Mouse (Mus musculus) hindlimb bud, embryonic 11.5 days (tissue): ENCODE measurements around the gene Ralgapa2.
A peak's percentile ranks its signal among the peaks of the same experiment; 100 is the strongest.

ENCODE experiments used
- DNase-seq: peaks from one replicate; pipeline ENCODE4 v3.0.0-alpha.2; 2012; ENCODE audit warnings: low read depth, low spot score; ENCODE audit errors: extremely low spot score

The Ralgapa2 gene

DNA sequence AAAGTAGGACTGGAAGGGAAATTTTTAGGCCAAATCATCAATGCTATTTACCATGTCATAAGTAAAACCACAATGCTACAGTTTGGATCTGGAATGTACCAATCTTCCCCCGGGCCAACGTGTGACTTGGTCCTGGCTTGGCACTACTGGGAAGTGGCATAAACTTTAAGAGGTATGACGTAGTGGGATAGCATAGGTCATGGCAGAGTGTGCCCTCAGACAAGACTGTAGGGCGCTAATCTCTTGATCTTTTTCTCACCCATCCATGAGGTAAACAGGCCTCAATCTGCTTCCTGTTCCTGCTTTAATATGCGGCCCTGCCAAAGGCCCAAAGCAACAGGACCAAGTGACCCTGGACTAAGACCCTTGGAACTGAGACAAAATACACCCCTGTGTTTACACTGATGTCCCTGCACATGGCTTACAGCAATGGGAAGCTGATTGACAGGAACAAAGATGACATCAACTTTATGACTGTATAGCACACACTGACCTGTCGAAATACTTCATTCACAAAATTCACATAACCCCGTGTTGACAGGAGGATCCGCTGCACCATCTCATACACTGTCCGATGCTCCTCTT lies 68.8 kb downstream of the Ralgapa2 start:
- no peak for DNase-seq

DNA sequence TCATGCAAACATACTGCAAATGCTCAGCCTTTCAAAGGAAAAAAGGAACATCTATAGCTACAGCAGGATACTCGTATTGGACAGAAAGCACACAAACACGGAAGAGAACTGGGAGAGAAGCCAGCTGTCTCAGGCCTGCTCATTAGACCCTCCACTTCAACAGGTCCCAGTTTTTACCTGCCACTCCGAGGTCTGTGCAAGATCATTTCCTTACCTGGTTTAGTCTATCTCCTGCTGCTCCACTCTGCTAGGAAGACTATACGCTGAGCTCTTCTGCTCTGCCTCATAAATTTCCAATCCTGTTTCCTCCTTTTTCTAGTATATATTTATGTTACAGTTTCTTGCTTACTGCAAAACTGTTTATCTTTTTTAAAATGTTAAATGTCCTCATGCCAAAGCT lies 70.4 kb downstream of the Ralgapa2 start:
- DNase-seq = no peak

DNA sequence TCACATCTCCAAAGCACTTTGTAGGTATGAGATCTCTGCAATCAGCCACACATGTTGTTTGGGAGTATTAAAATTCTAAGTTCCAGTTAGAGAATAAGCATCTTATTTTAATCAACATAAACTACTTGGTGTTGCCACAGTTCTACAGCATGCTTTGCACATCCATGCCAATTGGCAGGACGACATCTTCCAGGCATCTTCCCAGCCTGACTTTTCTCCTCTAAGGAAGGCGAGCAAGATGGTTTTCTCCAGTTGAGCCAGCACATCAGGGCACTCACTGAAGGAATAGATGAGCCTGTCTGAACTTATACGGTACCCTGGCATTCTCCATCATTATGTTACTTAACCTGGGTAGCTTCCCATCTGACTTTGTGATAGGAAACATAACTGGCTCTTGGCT lies 83.4 kb downstream of the Ralgapa2 start:
- no peak for DNase-seq

DNA sequence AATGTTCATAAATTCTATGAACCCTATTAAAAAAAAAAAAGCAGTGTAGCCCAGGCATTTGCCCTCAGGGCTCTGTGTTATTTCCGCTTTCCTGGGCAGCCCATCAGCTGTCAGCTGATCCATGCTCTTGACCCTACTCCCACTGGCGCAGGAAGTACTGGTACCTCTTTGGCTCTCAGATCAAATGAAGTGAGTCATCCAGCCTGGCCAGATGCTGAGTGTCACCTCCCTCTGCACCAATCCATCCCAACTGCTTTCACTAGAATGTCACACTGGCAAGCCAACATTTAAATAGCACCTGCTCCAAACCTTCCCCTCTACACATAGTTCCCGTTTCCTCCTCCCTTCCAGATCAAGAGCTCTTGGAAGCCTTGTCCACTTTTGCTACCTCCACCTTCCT lies 84.8 kb downstream of the Ralgapa2 start:
- no peak for DNase-seq

DNA sequence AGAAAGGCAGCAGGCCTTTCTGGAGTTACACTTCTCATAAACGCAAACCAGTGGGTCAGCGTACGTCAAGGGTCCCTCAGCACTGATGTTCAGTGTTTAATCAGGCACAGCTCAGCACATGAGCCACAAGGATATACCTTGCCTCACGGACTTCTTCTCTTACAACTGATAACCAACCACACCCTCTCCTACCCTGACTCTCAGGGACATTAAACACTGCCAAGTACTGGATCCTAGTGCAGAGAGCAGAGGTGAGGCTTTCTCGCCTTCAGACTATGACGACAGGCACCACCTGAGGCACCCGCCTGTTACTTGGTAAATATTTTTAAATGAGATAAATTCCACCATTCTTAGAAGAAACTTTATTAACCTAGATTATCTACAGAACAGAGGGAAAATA lies 85.8 kb downstream of the Ralgapa2 start:
- no peak for DNase-seq

DNA sequence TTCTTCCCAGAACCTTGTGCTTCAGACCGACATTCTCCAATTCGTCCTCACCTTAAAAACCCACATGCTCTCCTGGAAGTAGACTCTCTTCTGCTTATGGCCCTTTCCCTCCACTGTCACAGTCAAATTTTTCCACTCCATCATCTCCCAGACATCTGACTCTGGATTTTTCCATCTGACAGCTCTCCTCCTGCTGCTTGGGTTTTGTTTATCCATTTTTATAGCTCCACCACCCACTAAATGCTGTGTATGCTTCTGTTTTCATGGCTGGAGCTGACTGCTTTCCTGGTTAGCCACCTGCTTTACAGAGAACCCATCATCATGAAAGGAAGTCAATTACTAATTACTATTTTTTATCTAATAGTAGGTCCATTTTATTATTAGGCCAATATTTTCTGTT lies 86.9 kb downstream of the Ralgapa2 start:
- DNase-seq = no peak

DNA sequence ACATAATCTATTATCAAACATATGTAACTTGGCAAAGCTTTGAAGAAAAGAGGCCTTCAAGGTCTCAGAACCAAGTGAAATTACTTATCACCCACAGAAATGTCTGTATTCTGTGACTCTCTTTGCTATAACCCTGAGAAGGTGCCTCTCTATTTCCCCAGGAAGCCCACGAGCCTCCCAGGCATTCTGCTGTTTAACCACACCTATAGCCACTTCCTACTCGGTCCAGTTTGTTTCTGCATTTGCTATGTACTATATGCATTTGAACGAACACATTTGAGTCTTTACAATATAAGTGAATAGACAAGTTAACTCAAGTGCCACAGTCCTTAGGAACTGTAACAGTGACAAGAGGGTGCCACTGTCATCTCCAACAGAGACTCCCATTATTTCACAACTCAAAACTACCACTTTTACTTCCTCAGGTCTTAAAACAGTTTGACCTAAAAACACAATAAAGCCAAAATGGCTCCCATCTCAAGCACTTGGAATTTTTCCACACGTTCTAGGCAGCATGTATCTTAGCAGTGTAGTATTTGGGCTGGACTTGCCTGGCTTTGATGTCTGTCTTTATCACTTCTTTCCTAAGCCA lies 88.3 kb downstream of the Ralgapa2 start:
- no peak for DNase-seq

DNA sequence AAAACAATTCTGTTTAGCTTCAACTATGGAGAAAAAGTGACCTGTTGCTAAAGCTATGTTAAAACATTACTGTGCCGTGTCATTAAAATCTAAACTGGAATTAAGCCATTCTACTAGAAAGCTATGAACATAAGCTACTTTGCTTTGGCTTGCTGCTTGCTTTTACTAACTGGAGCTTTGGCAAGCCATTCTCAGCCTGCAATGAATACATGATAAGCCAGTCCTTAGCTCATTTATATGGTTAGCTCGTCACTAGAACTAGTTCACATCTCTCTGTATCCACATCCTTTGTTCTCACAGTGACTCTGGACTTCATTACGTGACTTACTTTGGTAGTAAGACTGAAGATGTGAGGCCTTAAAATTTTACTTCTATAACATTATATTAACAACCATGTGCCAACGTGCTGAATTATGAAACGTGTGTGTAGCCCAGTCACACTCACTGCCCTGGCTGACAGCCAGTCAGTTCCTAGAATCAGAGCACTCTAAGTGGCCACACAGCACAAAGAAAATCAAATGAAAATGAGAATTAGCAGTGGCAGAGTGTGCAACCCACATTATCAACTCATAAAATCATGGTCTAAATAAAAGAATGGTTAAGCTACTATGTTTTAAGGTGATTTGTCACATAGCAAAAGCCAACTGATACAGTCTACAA lies 89.0 kb downstream of the Ralgapa2 start:
- DNase-seq = no peak

DNA sequence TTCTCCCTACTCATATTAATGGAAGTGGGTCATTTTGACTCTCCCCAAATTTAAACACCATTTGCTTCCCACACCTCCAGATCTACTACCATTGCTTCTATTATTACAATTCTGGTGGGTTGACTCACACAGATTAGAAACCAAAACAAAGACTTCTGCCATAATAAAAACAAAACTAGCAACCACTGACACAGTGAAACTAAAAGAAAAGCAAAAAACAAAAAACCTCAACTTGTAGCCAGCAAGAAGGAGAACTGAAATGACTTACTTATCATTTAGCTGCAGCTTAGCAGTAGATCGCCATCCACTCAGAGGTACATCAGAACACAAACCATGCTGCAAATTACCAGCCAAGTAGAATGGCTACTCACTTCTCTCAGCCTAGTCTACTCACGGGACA lies 95.9 kb downstream of the Ralgapa2 start:
- no peak for DNase-seq

DNA sequence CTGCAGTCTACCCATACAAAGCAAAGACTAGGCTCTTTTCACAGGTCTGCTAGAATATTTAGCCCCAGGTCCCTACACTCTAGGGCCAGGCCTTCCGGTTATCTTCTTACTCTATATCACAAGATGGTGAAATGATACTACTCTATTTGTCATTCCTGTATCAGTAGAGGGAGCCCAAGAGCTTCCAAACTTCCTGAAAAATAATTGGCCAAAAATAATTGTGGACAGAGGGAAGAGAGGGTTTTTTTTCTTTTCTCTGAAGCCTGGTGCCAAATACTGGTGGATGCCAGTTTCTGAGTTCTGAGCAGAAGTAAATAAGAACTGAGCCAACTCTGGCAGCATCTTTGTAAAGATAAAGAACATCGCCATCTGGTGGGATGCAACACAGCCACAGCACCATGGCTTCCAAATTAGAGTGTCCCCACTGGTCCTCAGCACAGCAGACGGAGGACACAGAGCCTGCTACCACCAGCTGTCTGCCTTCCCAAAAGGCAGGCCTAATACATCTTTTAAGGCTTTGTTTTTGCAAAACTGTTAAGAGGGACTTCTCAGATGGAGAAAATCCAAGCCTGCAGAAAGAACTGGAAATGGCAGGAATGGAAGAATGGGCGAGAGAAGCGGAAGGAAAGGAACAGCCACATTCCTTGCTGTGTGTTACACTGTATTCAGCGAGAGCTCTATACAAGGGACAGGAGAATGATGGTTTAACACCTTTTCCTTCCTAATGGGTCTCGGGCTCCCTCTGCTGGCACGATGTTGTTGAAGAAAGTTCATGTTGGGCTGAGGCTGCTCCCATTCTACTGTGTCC lies 97.5 kb downstream of the Ralgapa2 start:
- DNase-seq = peak; percentile 61

DNA sequence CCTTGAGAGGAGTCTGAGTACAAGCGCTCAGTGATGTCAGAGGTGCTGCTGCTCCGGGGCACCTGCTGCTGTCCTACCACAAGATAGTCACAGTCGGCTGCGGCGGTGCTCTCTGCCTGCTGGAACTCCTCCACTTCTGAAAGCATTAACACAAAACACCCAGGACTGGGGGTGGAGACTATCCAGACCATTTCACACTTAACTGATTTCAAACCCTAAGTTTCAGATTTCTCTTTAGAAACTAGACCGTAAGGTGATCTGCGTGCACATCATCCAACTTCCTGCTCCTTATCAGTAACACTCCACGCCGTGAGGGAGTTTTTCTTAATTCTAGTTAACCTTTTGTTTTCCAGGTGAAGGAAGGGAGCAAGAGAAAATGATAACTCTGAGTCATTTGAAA lies 99.4 kb downstream of the Ralgapa2 start:
- DNase-seq = no peak

DNA sequence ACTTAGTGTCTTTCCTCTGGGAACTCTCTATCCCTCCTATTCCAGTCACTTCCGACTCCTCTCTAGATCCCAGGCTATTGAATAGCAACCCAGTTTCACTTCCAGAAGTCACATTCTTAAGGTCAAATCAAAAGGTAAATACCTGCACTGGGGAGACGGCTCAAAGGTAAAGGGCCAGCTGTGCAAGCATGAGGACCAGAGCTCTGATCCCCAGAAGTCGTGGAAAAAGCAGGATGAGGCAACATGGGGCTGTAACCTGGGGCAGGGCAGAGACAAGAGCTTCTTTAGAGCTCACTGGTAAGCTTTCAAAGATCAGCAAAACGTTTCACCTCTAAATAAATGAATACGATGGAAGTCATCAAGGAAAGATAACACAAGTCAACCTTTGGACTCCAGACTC lies 100.2 kb downstream of the Ralgapa2 start:
- DNase-seq = no peak

DNA sequence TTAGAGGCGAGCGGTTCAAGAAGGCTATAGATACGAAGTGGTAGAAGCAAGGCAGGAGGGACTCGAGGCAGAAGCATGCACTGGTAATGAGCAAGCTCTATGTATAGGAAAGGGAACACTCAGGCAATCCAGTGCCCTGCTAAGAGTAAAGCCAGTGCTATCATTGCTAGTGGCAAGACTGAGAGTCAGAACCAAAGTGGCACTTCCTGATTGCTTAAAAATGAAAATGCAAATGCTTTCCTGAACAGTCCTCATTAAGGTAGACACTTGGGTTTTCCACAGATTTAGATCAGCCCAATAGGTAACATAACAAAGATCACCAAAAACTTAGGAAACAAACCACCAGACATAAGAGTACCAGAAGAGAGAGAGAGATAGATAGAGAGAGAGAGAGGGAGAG lies 105.1 kb downstream of the Ralgapa2 start:
- no peak for DNase-seq

DNA sequence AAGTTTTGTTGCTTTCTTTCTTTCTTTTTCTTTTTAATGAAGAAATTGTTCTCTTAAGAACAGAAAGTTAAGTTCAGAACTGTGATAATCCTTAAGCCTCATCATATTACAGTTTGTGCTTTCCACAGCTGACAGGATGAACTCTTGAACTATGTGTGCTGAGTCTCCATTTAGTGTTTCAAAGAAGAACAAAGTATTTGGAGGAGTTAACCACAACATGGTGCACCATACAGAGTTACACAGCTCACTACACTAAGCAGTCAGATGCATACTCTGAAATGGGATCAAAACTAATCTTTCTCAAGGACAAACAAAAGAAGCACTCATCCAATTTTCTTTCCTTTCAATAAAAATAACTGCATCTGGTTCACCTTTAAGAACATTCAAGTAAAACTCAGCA lies 110.6 kb downstream of the Ralgapa2 start:
- no peak for DNase-seq

DNA sequence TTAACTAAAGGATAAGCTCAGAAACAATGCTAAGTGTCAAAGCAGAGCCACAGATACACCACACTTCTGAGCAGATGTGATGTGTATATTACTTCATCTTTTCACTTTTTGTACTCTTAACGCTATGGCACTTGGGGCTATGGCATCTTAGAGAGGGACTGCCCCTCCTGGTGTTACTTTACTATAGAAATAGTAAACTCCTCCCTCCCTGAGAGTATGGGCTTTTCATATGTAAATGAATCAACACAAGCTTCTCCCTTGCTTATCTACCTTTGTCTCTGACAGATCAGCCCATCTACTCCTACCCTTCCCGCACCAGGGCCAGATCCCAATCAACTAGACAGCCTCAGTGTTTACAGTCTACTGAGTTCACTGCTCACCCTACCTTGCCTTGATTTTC lies 111.4 kb downstream of the Ralgapa2 start:
- DNase-seq = no peak

DNA sequence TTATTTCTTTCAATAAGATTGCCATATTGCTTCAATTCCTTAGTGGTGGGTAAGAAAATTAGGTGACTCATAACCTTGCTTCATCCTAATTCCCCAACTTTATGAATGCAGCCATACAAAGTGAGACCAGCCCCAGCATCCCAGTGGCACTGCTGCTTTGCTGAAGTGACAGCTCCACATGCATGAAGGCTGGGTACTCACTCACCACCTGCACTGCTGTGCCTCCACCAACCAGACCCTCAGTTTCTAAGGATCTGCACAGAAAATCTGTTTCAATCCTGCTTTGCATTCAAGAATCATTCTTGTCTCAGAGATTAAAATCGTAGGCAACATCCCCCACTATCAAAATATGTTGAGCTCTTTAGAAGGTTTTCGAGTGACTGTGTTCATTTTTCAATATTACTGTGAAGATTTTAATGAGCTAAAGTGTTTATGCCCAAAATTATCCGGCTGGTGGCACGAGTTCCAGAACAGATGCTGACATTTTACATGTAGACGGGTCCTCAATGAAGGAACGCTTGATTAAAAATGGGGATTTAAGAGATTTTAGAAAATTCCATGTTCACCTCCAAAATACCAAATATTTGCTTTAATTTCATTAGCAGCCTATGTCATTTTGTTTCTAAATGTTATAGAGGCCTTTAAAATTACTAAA lies 113.8 kb downstream of the Ralgapa2 start:
- DNase-seq = no peak

DNA sequence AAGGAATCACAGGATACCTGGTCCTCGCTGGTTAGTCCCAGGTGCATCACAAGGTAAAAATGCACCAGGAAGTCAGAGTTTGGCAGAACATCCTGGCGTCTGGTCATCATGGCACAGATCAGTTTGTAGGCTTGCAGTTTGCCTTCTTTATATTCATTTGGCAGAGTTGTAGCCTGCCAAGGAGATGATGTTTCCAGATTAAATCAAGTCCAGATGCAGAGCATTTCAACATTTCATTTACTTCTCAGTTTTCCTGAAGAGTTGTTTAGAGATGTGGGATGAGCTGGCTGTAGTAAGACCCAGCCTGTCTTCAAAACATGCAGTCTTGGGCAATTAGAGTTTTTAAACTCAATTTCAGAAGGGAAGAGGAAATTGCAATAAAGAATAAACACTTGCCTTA lies 124.9 kb downstream of the Ralgapa2 start:
- no peak for DNase-seq

DNA sequence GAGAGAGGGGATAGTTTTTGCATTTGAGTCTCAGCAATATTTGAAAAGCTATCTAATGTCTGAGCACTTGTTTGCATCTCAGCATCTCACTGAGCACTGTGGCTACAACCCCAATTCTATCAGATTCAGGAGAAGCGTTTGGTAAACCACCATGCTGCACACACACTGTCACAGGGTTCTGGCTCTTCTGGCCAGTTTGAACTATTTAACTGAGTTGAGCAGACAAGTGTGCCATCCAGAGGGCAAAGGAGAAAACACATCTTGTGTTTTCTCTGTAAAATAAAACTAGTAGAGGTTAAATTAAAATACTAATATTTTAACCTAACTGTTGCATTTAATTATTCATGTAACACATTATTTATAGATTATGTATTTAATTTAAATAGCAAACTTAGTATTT lies 127.6 kb downstream of the Ralgapa2 start:
- DNase-seq = no peak

DNA sequence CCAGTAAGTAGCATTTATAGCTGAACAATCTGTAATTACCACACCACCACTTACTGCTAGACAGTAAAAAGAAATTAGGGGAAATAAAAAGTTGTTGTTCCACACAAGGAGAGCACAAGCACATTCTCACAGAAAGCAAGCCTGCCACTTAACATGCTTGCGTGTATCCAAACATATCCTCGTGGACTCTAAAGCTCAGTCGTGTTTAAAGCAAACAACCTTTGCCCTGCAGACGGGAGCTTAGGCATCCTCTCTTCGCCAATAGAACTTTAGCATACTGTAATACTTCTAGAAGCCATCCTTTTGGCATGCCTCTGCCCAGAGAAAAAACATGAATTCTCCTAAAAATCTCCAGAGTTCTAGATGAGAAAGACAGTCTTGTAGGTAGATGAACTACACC lies 135.9 kb downstream of the Ralgapa2 start:
- DNase-seq = no peak

DNA sequence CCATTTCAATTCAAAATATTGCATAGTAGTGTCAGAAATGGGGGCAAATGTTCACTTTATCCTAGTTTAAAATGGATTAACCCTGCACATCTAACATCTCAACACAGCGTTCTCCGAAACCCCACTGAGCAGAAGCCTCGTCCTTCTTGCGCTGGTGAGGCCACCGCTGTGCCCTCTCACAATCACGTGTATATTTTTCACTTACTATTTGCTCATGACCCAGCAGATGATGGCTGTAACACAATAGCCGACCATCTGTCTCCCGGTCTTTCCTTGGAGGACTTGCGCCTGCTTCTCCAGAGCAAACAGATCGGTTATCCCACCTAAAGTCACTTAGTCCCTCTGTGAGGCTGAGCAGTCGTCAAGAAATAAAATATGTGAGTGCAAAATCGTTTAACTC lies 146.0 kb downstream of the Ralgapa2 start:
- no peak for DNase-seq

DNA sequence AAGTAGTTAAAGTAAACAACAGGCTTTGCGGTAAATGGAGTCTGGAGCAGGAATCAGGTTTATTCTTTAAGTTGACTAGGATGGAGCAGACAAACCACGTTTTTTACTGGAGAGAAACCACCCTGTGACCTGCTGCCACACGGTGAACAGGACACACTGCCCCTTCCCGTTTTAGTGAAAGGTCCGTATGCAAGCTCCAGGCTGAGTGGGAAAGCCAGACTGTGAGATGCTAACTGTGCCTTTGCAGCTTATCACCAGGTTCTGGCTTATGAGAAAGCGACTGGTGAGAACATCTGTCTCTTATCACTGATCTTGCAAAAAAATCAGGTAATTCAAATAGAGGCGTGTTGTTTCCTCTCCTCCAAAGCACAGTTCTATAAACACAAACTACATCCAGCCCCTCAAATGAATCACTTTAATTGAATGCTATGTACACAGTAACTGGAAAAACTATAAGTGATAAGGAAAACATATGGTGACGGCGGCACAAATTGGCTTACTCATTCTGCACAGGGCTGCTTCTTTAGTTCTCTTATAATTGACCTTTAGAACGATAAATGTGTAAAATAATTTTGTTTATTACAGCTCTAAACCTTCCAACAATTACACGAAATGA lies 146.7 kb downstream of the Ralgapa2 start:
- DNase-seq = no peak
